Mouse (Mus musculus): ENCODE results near the gene Psenen. TPM values are rescaled to one million over a fixed set of nuclear protein-coding genes. Genes with fewer than 3 reads are reported as not detected.
A peak's percentile ranks its signal among the peaks of the same experiment; 100 is the strongest.

Psenen gene
- polyA plus RNA-seq, 1 experiment from 2014 or later: 114 TPM

DNA sequence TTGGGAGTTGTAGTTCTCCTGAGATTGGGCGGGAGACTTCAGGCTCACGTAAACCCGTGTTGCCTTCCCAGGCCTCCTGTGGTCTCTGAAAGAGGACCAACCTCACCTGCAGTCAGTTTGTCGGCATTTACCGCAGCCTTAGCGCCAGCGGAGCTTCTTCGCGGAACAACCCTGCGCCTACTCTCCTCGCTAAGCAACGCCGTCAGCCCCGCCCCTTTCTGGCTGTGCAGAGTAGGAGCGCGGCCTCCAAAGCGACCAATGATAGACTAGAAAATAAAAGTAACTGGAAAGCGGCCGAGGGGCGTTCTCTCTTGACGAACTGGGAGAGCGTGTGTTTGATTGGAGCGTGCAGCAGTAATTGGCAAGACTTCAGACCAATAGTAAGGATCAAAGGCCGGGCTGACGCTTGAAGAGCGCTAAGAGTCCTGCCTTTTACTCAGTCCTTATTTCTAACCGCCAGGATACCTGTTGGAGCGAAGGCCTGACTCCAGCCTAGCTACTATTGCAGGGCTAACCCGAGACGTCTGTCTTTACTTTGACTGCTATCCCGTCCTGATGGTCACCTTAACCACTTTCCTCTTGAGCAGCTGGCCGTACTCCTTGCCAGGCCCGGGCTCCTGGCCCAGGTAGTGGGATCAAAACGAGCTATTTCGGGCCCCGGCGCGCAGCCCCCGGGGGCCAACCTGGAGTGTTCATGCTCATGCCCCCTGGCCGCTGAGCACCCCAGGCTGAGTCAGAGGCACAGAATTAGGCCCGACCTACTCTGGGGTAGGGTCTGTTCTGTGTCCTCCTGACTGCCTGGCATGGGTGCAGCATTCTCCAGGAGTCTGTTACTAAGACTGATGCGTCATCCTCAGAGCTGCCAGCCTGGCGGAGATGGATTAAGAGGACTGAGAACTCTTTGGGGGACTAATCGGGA is 11.1 kb downstream of the Psenen start, which contains the start of the genes Hspb6 and Proser3:
Gene Hspb6, plus strand, starts transcription at position 77 of the 919 bp plus-strand sequence.
Gene Proser3, minus strand, starts transcription at position 198 of the 919 bp plus-strand sequence.
- Histone ChIP-seq H3K4me1 (peaks cover 20% of the 10 kb centered on the region), H3K9ac (peak within 1 kb of the TSS; percentile 90), H3K27me3 (replicated peaks) (no peaks in the 10 kb centered on the region), H3K4me2 (peak within 1 kb of the TSS; percentile 80), H3K9me3 (no peaks in the 10 kb centered on the region), H3K36me3 (peaks cover 57% of the 10 kb centered on the region), H3K27ac (replicated peaks) (peak within 1 kb of the TSS; percentile 96), H3K4me3 (peak within 1 kb of the TSS; percentile 79)
- ATAC-seq (ENCODE audit: extremely low read depth, insufficient number of reproducible peaks, low FRiP score, low TSS enrichment): peak; percentile 89
- WGBS: under 1% methylated on average over 44 of the region's 44 CpGs

DNA sequence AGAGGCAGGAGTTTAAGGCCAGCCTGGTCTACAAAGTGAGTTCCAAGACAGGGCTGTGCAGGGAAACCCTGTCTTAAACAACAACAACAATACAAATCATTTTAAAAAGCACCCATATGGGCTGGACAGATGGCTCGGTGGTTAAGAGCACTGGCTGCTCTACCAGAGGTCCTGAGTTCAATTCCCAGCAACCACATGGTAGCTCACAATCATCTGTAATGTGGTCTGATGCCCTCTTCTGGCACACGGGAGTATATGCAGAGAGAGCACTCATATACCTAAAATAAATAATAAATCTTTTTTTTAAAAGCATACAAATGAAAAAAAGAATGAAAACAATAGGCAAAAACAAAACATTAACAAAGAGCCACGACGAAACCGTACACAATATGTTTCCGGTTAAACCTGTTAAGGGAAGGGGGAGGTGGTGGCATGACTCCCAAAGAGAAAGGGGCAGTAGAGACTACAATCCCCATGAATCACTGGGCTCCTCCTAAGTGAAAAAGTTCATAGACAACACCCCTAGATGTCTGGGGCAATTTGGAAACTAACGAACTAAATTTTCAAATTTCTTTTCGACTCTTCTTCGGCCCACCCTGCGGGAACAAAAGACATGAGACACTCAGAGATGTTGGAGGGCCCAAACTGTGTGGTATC is 11.9 kb downstream of the Psenen start:
- H3K27ac ChIP-seq (replicated peaks): peak overlapping the region; percentile 96
- H3K9me3 ChIP-seq: no peaks in the 10 kb centered on the region
- H3K9ac ChIP-seq: peak overlapping the region; percentile 87
- H3K4me2 ChIP-seq: peak overlapping the region; percentile 80
- H3K27me3 ChIP-seq (replicated peaks): no peaks in the 10 kb centered on the region
- peaks cover 56% of the 10 kb centered on the region for H3K36me3 ChIP-seq
- H3K4me3 ChIP-seq: peak overlapping the region; percentile 79
- 2% methylated on average over 10 of the region's 10 CpGs for WGBS
- peaks cover 20% of the 10 kb centered on the region for H3K4me1 ChIP-seq
- peak; percentile 22; the same call in 1 of the 2 replicates for ATAC-seq (ENCODE audit: extremely low read depth, insufficient number of reproducible peaks, low FRiP score, low TSS enrichment)

DNA sequence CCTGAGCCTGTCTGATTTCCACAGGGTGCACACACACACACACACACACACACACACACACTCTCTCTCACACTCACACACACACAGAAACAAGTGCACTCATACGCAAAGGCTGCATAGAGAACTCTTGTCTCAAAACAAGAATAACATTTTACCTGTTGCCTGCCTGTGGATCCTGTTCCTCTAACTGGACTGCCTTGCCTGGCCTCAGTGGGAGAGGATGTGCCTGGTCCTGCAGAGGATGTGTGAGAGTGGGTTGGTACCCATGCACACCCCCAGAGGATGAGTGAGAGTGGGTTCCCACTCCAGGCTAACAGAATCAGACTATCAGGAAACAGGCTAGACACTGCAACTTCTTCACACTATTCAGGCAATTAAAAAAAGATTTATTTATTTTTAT is 12.8 kb downstream of the Psenen start:
- Histone ChIP-seq H3K4me2 (no peak overlapping the region), H3K36me3 (peaks cover 55% of the 10 kb centered on the region), H3K9ac (no peak overlapping the region), H3K4me1 (peaks cover 20% of the 10 kb centered on the region), H3K4me3 (no peak overlapping the region), H3K9me3 (no peaks in the 10 kb centered on the region), H3K27ac (replicated peaks) (no peak overlapping the region), H3K27me3 (replicated peaks) (no peaks in the 10 kb centered on the region)
- WGBS: 89% methylated on average over 1 of the region's 1 CpGs
- no peak for ATAC-seq (ENCODE audit: extremely low read depth, insufficient number of reproducible peaks, low FRiP score, low TSS enrichment)

DNA sequence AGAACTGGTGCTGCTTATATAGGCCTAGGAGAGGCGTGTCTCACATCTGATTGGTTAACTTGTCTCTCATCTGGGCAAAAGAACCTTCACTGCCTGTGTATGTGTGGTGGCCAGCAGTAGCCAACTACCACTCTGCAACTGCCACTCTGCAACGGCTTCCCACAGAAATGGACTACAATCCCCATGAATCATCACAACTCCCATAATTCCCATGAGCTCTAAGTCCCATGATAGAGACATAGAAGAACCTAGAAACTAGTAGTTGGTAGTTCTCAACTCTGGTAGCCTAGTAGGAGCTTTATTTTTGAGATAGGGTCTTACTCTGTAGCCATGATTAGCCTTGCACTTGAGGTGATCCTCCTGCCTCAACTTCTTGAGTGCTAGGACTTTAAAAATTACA is 13.5 kb downstream of the Psenen start:
- Histone ChIP-seq H3K27me3 (replicated peaks) (no peaks in the 10 kb centered on the region), H3K36me3 (peaks cover 53% of the 10 kb centered on the region), H3K4me3 (no peak overlapping the region), H3K9ac (no peak overlapping the region), H3K27ac (replicated peaks) (no peak overlapping the region), H3K4me2 (no peak overlapping the region), H3K4me1 (peaks cover 20% of the 10 kb centered on the region), H3K9me3 (no peaks in the 10 kb centered on the region)
- 63% methylated on average over 2 of the region's 2 CpGs for WGBS
- ATAC-seq (ENCODE audit: extremely low read depth, insufficient number of reproducible peaks, low FRiP score, low TSS enrichment): no peak

DNA sequence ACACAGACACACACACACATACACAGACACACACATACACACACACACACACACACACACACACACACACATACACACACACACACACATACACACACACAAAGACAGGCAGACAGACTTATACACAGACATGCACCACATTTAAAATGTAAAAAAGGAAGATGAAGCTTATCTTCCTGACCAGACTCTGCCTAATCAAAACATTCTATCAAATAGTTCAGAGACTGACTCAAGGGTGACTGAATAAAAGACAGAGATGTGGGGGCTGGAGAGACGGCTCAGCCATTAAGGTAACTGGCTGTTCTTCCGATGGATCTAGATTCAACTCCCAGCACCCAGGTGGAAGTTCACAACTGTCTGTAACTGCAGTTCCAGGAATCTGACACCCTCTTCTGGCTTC is 19.1 kb downstream of the Psenen start:
- no peak overlapping the region for H3K4me3 ChIP-seq
- WGBS: 84% methylated on average over 2 of the region's 2 CpGs
- no peaks in the 10 kb centered on the region for H3K27me3 ChIP-seq (replicated peaks)
- H3K27ac ChIP-seq (replicated peaks): no peak overlapping the region
- H3K36me3 ChIP-seq: peaks cover 83% of the 10 kb centered on the region
- H3K4me1 ChIP-seq: no peaks in the 10 kb centered on the region
- H3K9me3 ChIP-seq: no peaks in the 10 kb centered on the region
- ATAC-seq (ENCODE audit: extremely low read depth, insufficient number of reproducible peaks, low FRiP score, low TSS enrichment): no peak
- no peak overlapping the region for H3K9ac ChIP-seq
- H3K4me2 ChIP-seq: no peak overlapping the region

DNA sequence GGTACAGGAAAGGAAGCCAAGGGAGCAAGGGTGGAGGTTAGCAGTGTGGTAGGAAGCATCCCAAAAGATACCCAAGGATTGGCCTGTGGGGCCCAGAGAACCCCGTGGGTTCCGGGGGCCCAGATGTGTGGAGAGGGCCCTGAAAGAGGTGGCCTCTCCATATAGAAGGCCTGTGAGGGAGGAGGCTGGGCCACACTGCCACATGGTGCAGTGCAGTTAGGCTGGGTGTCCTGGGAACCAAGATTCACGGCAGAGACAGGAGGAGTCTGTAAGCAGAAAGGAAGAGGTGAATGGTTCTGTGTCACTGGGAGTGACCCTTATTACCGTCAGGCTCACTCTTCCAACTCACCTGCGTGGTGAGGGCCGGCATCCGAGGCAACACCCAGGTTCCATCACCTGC is 22.9 kb downstream of the Psenen start:
- Histone ChIP-seq H3K27me3 (replicated peaks) (no peaks in the 10 kb centered on the region), H3K27ac (replicated peaks) (no peak overlapping the region), H3K36me3 (peaks cover 62% of the 10 kb centered on the region), H3K4me2 (no peak overlapping the region), H3K4me1 (peaks cover 3% of the 10 kb centered on the region), H3K9me3 (no peaks in the 10 kb centered on the region), H3K4me3 (no peak overlapping the region), H3K9ac (no peak overlapping the region)
- WGBS: 78% methylated on average over 7 of the region's 7 CpGs
- ATAC-seq (ENCODE audit: extremely low read depth, insufficient number of reproducible peaks, low FRiP score, low TSS enrichment): no peak; the same call in 1 of the 2 replicates

DNA sequence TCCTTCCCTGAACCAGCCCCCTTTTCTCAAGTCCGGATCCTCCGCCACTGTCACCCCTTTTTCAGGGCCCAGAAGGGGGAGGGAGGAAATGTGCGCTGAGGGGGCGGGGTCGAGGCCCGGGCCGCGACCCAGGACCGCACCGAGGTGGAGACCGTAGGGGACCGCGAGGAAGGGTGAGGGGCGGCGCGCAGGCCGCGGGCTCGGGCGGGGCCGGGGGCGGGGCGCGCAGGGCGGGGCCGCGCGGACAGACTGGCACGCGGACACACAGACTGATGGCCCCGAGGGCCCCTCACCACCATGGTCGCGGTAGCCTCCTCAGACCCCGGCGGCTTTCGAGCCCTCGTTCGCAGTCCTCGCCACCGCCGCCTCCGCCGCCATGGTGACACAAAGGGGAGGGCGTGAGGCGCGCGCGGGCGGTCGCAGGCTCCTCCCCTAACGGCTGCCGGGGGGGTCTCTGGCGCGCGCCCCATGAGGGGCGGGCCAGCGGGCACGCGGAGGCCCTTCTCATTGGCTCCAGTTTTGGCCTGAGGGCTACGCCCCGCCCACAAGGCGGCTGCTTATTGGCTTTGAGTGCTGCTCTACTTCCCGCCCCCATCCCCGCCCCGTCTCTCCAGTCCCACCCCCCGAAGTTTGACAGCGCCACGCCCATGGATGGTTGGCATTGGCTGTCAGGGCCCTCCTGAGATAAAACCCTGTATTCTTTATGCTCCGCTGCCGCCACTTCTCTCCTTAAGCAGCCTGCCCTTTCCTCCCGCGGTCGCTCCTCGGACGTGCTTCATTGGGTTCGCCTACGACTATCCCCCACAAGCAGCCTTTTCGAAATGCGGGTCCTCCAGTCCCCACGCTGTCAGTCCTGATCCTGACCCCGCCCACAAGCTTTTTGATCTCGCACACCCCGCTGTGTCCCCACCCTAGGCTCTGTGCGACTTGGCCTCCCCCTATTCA is 28.5 kb downstream of the Psenen start, which contains the start of gene Arhgap33:
Gene Arhgap33, minus strand, starts transcription at position 428 of the 945 bp plus-strand sequence.
- under 1% methylated on average over 73 of the region's 84 CpGs for WGBS
- peaks cover 38% of the 10 kb centered on the region for H3K4me1 ChIP-seq
- ATAC-seq (ENCODE audit: extremely low read depth, insufficient number of reproducible peaks, low FRiP score, low TSS enrichment): peak; percentile 96
- peak within 1 kb of the TSS; percentile 81 for H3K4me3 ChIP-seq
- peak within 1 kb of the TSS; percentile 32 for H3K27ac ChIP-seq (replicated peaks)
- H3K4me2 ChIP-seq: peak within 1 kb of the TSS; percentile 75
- H3K27me3 ChIP-seq (replicated peaks): peaks cover 9% of the 10 kb centered on the region; the same call in 1 of the 2 replicates
- H3K9me3 ChIP-seq: no peaks in the 10 kb centered on the region
- H3K36me3 ChIP-seq: peaks cover 46% of the 10 kb centered on the region
- H3K9ac ChIP-seq: peak within 1 kb of the TSS; percentile 86

DNA sequence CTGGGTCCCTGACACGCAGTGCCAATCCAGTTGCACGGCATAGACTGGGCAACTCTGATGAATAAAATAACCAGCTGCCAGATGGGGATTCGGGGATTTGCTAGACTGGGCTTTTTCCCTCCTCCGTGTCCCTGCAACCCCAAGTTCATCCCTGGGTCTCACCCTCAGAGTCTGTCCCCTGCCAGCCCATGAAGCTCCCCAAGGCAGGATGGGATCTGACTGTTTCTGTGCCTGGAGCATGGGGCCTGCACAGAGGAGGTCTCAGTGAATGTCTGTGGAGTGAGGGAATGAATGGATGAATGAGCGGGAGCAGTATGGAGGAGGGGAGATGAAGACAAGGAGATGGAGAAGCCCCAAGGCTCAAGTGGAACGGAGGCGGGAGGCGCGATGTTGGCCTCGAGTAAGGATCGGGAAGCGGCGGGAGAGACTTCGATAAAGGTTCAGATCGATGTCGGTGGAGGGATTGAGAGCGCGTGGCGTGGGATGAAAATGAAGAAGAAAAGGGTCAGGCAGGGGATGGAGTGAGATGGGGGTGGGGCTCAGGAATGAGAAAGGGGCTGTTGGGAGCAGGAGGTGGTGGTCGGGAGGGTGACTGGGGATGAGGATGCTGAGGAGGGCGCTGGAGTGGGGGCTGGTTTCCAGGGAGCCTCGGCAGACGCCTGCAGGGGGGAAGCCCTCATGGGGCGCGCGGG is 29.3 kb downstream of the Psenen start:
- Histone ChIP-seq H3K4me1 (peaks cover 38% of the 10 kb centered on the region), H3K4me2 (peak overlapping the region; percentile 75), H3K9me3 (no peaks in the 10 kb centered on the region), H3K9ac (peak overlapping the region; percentile 86), H3K27ac (replicated peaks) (no peak overlapping the region), H3K4me3 (peak overlapping the region; percentile 81), H3K27me3 (replicated peaks) (peaks cover 12% of the 10 kb centered on the region; the same call in 1 of the 2 replicates), H3K36me3 (peaks cover 46% of the 10 kb centered on the region)
- WGBS: 10% methylated on average over 25 of the region's 26 CpGs
- ATAC-seq (ENCODE audit: extremely low read depth, insufficient number of reproducible peaks, low FRiP score, low TSS enrichment): no peak

DNA sequence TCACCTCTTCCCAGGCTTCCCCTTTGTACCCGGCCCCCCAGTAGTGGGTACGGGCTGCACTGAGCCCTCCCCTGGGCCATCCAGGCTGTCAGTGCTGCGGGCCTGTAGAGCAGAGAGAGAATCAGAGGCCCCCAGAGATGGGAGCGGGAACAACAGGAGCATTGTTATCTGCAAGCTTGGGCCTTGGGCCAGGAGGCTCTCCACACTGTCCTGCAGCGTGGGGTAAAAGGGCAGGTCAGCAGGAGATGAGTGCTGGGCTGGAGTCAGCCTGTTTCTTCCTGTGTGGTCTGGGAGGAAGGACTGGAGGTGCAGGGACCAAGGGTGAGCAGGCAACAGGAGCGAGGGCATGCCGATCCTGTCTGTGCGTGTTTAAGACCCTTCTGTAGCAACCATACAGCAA is 30.5 kb downstream of the Psenen start:
- no peak overlapping the region for H3K4me3 ChIP-seq
- H3K27ac ChIP-seq (replicated peaks): no peak overlapping the region
- H3K27me3 ChIP-seq (replicated peaks): peaks cover 12% of the 10 kb centered on the region; the same call in 1 of the 2 replicates
- peak overlapping the region; percentile 86 for H3K9ac ChIP-seq
- 35% methylated on average over 8 of the region's 8 CpGs for WGBS
- ATAC-seq (ENCODE audit: extremely low read depth, insufficient number of reproducible peaks, low FRiP score, low TSS enrichment): no peak
- peaks cover 48% of the 10 kb centered on the region for H3K36me3 ChIP-seq
- H3K4me1 ChIP-seq: peaks cover 38% of the 10 kb centered on the region
- peak overlapping the region; percentile 75 for H3K4me2 ChIP-seq
- no peaks in the 10 kb centered on the region for H3K9me3 ChIP-seq

DNA sequence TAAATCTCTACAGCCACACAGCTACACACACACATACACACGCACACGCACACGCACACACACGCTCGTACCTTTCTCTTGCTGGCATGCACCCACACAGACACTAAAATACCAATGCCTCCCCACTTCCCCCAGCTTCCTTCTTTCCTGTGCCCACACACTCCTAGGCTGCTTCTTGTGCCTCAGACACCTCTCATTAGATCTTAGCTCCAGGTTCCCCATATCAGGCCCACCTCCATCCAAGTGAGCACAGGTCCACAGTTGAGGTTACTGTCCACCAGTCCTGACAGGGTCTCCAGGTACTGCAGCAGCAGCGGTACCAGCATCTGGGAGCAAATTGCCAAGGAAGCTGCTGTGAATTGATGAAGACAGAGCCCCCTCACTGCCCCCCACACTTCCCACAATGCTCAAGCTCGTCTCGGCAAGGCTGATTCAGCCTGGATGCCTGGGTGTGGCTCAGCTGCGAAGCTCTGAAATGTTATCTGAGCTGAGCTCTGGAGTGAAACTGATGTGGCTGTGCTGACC is 32.1 kb downstream of the Psenen start:
- H3K36me3 ChIP-seq: peaks cover 61% of the 10 kb centered on the region
- 73% methylated on average over 9 of the region's 9 CpGs for WGBS
- H3K4me1 ChIP-seq: peaks cover 42% of the 10 kb centered on the region
- H3K27me3 ChIP-seq (replicated peaks): peaks cover 19% of the 10 kb centered on the region; the same call in 1 of the 2 replicates
- H3K9ac ChIP-seq: peak overlapping the region; percentile 28
- H3K4me3 ChIP-seq: no peak overlapping the region
- ATAC-seq (ENCODE audit: extremely low read depth, insufficient number of reproducible peaks, low FRiP score, low TSS enrichment): no peak
- no peak overlapping the region for H3K4me2 ChIP-seq
- H3K9me3 ChIP-seq: no peaks in the 10 kb centered on the region
- no peak overlapping the region for H3K27ac ChIP-seq (replicated peaks)

Measured in heart, embryonic 13.5 days (tissue).